Mouse (Mus musculus): Measurements from ENCODE around the gene Dnajc11.
A peak's percentile ranks its signal among the peaks of the same experiment; 100 is the strongest.

Dnajc11 gene

GRCm38 (mm10) chr4:151934215-151934572 lies 703 bp downstream of the Dnajc11 start:
- DNase-seq: no peak

GRCm38 (mm10) chr4:151937441-151937840 lies 4.0 kb downstream of the Dnajc11 start:
- no peak for DNase-seq

GRCm38 (mm10) chr4:151938089-151938488 lies 4.6 kb downstream of the Dnajc11 start:
- no peak for DNase-seq

GRCm38 (mm10) chr4:151946211-151946610 lies 12.7 kb downstream of the Dnajc11 start:
- no peak for DNase-seq

GRCm38 (mm10) chr4:151948497-151949471 lies 15.3 kb downstream of the Dnajc11 start:
- DNase-seq: no peak

- no peak for DNase-seq
These were observed 19.7 kb downstream of the Dnajc11 start for GRCm38 (mm10) chr4:151953209-151953608.

GRCm38 (mm10) chr4:151955791-151956190 lies 22.3 kb downstream of the Dnajc11 start:
- no peak for DNase-seq

GRCm38 (mm10) chr4:151957584-151958315 lies 24.3 kb downstream of the Dnajc11 start:
- no peak for DNase-seq

- DNase-seq: no peak
These were observed 26.5 kb downstream of the Dnajc11 start for GRCm38 (mm10) chr4:151959849-151960512.

GRCm38 (mm10) chr4:151960513-151960854 lies 27.0 kb downstream of the Dnajc11 start:
- no peak for DNase-seq

- peak; percentile 1 for DNase-seq
These were observed 29.3 kb downstream of the Dnajc11 start for GRCm38 (mm10) chr4:151962817-151963216.

- no peak for DNase-seq
These were observed 34.9 kb downstream of the Dnajc11 start for GRCm38 (mm10) chr4:151968204-151968921.

GRCm38 (mm10) chr4:151972221-151972967 lies 38.9 kb downstream of the Dnajc11 start:
- DNase-seq: no peak

GRCm38 (mm10) chr4:151975441-151975840 lies 42.0 kb downstream of the Dnajc11 start:
- DNase-seq: peak; percentile 63

GRCm38 (mm10) chr4:151977748-151978147 lies 44.3 kb downstream of the Dnajc11 start:
- DNase-seq: peak; percentile 91

- DNase-seq: no peak
These were observed 47.2 kb downstream of the Dnajc11 start for GRCm38 (mm10) chr4:151980699-151981098.

- peak; percentile 76 for DNase-seq
These were observed 47.9 kb downstream of the Dnajc11 start for GRCm38 (mm10) chr4:151981363-151981762.

GRCm38 (mm10) chr4:151983043-151983442 lies 49.6 kb downstream of the Dnajc11 start:
- no peak for DNase-seq

- no peak for DNase-seq
These were observed 50.1 kb downstream of the Dnajc11 start for GRCm38 (mm10) chr4:151983560-151983959.

- no peak for DNase-seq
These were observed 52.4 kb downstream of the Dnajc11 start for GRCm38 (mm10) chr4:151985886-151986285.

GRCm38 (mm10) chr4:151986650-151987049 lies 53.2 kb downstream of the Dnajc11 start:
- DNase-seq: no peak

GRCm38 (mm10) chr4:151988014-151988341 lies 54.5 kb downstream of the Dnajc11 start:
- DNase-seq: no peak
